Mouse (Mus musculus) liver, embryonic 18 days (tissue): Measurements from ENCODE around the gene Vnn1. TPM values are rescaled to one million over a fixed set of nuclear protein-coding genes. Genes with fewer than 3 reads are reported as not detected.

Experiments used
- polyA plus RNA-seq: library from polyadenylated mRNA; depleted of rRNA; stranded (reverse); fragments of >200 nt; gene quantifications from 2 replicates; pipeline ENCODE4 v1.2.3, GENCODE M21; 2012; rRNA removed

Gene Vnn1
- 25.8 and 28.8 TPM in 2 replicates for polyA plus RNA-seq

GRCm38 (mm10) chr10:23894601-23895349 lies at the start of gene Vnn1:
Vnn1 (plus strand) TSS chr10:23894688.

GRCm38 (mm10) chr10:23851228-23851912 lies 43.1 kb upstream of the Vnn1 start, which contains the start of gene Vnn3:
Vnn3 (plus strand) TSS chr10:23851462.

GRCm38 (mm10) chr10:23920056-23920455 lies 25.6 kb downstream of the Vnn1 start, which contains the start of gene Taar1:
Taar1 (plus strand) TSS chr10:23920356.

GRCm38 (mm10) chr10:23938312-23938711 lies 43.8 kb downstream of the Vnn1 start, which contains the start of gene Taar2:
Taar2 (plus strand) TSS chr10:23938572.

GRCm38 (mm10) chr10:23949508-23950005 lies 55.1 kb downstream of the Vnn1 start, which contains the start of gene Taar3:
Taar3 (plus strand) TSS chr10:23949558.

Other genes with a start within 250 kb of the Vnn1 start
- gene Rps12, start 107.4 kb upstream of the Vnn1 start, polyA plus RNA-seq = 3,007 and 3,504 TPM in 2 replicates
- 2.1 and 2.2 TPM in 2 replicates for gene Slc18b1, start 97.7 kb upstream of the Vnn1 start, polyA plus RNA-seq
- 77.4 and 81.1 TPM in 2 replicates for gene Vnn3, start 43.2 kb upstream of the Vnn1 start, polyA plus RNA-seq
- gene Taar1, start 25.7 kb downstream of the Vnn1 start, polyA plus RNA-seq = not detected in 2 replicates
- gene Taar2, start 43.9 kb downstream of the Vnn1 start, polyA plus RNA-seq = 0.03 TPM in 1 of 2 replicates, not detected in the other
- not detected in 2 replicates for gene Taar3, start 54.9 kb downstream of the Vnn1 start, polyA plus RNA-seq
- gene Taar4, start 65.8 kb downstream of the Vnn1 start, polyA plus RNA-seq = not detected in 2 replicates
- gene Taar5, start 76.0 kb downstream of the Vnn1 start, polyA plus RNA-seq = not detected in 2 replicates
- gene Taar6, start 91.0 kb downstream of the Vnn1 start, polyA plus RNA-seq = not detected in 2 replicates
- gene Taar7a, start 98.8 kb downstream of the Vnn1 start, polyA plus RNA-seq = not detected in 2 replicates
- not detected in 2 replicates for gene Taar7b, start 105.3 kb downstream of the Vnn1 start, polyA plus RNA-seq
- gene Taar7d, start 132.5 kb downstream of the Vnn1 start, polyA plus RNA-seq = not detected in 2 replicates
- not detected in 2 replicates for gene Taar7e, start 142.9 kb downstream of the Vnn1 start, polyA plus RNA-seq
- not detected in 2 replicates for gene Taar7f, start 154.8 kb downstream of the Vnn1 start, polyA plus RNA-seq
- gene Taar8a, start 181.8 kb downstream of the Vnn1 start, polyA plus RNA-seq = not detected in 2 replicates
- gene Taar8b, start 197.6 kb downstream of the Vnn1 start, polyA plus RNA-seq = not detected in 2 replicates
- gene Taar8c, start 207.2 kb downstream of the Vnn1 start, polyA plus RNA-seq = not detected in 2 replicates
- gene Taar9, start 214.8 kb downstream of the Vnn1 start, polyA plus RNA-seq = not detected in 2 replicates